Mouse (Mus musculus) cerebellum, adult (tissue): Measurements from ENCODE around the gene Vmn1r184.
"Not testable (repeated sequence)": the region's sequence is repeated elsewhere in the genome, so short reads cannot be mapped to it uniquely, and the experiment has no call there.

ENCODE experiments used
- ATAC-seq: cut with Nextera tagmentation; 2 replicates; pipeline ENCODE4 v1.9.2; 2017; ENCODE audit warnings: mild to moderate bottlenecking, moderate library complexity, mixed read lengths; ENCODE audit not compliant: insufficient number of reproducible peaks, low FRiP score, low TSS enrichment

Gene Vmn1r184

DNA sequence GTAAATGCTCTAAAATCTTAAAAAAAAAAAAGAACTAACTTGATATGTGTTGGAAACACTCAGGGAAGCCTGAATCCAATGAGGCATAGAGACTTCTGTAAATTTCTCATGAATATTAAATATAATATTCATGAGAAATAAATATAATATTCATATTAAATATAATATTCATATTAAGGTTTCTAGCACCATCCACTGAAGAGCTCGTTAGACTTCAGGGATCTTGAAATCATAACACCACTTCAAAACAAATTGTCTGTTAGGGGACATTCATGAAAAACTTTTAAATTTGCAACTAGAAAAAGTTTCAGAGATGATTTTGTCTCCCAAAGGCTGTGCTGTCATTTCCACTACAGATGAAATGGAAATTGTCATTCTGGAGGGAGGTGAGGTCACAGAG, at the start of gene Vmn1r184:
Gene Vmn1r184, plus strand, starts transcription at position 301 of the 400 bp plus-strand sequence.
- ATAC-seq: not testable (repeated sequence)

DNA sequence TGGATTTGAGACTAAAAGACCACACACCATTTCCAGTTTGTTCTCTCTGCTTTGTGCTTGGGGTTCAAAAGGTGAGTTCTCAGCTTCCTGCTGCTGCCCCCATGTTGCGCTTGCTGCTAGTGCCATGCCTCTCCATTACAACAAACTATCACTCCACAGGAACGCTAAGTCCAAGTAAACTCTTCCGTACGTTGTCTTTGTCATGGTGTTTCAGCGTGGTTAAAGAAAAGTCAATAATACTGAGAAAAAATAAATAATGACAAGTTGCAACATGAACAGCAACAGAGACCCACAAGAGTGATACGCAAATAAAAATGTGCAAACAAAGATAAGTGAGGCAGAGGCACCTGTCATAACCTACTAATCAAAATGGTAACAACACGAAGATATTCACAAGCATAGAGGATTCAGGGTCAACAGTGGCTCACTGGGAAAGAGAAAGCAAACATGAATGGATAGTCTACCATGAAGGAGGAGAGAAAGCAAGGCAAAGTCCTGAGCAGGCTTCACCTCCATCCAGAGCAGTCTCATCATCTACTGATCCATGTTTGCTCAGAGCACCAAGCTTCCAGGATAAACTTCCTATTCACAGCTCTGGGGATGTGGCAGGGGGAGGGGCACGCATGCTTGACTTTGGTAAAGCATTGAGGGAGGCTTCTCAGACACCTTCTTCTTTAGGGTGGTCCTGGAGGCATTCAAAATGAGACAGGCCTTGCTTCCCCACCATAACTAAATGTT, 43.5 kb downstream of the Vmn1r184 start:
- not testable (repeated sequence) for ATAC-seq

DNA sequence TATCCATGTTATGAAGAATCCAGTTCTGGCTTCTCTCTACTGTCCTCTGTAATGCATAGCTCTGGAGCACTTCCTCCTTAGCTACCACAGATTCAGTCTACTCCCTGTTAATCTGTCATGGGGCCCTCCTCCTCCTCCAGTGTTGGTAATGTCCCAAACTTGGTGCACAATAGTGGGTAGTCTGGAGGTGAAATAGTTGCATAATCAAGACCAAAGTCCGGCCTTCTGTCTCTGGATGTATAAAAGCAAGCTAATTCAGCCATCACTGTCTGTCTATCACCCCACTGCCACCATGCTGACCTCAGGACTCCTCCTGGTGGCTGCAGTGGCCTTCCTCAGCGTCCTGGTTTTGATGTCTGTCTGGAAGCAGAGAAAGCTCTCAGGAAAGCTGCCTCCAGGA, 46.8 kb downstream of the Vmn1r184 start, which contains the start of gene Cyp2a4:
Gene Cyp2a4, plus strand, starts transcription at position 244 of the 400 bp plus-strand sequence.
- not testable (repeated sequence) for ATAC-seq

DNA sequence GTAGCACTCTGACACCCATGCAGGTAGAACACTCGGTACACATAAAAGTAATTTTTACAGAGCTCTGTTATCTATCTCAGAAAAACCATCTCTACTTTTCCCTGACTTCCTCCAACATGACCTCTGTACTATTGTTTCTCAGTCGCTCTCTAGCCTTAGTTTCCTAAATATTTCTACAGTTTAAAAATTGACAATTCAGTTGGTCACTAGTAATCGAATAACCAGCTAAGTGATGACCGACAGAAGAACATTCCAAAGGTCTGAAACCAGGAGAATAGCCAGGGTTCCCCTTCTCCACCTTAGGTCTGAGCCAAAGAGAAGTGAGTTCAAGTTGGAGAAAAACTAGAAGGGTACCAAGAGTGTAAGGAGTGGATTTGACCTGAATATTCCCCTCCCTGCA, 51.7 kb downstream of the Vmn1r184 start:
- ATAC-seq: not testable (repeated sequence)

DNA sequence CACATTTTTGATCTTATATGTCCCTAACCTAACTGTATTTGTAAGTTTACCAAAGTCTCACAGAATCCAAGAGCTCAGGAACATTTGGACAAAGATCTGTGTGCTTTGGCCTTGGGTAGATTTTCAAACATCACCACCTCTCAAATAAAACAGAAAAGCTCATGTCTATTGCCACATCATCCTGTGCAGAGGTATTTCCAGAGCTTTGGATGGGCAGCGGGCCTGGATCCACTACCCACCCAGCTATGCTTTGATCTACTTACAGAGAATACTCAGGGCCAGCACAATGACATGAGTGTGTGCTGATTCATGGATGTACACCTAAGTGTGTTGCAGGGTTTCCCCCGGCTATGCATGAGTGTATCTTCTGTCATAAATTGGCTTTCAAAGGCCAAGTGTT, 55.1 kb downstream of the Vmn1r184 start:
- not testable (repeated sequence) for ATAC-seq

DNA sequence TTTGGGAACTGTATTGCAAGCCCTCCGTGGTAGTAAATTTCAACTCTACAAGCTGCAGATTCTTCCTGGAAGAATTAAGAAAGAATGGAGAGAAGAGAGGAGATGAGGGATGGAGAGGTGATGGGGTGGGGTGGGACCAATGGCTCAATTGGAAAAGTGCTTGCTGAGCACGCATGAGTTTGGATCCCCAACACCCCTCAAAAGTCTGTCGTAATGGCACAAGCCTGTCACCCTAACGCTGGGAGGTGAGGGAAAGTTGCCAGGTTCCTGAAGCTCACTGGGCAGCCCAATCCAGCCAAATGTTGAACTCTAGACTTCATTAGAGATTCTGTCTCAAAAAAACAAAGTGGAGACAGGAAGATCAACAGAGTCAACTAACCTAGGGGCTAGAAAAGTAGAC, 55.7 kb downstream of the Vmn1r184 start:
- ATAC-seq: not testable (repeated sequence)
